In the genomic region with DNA sequence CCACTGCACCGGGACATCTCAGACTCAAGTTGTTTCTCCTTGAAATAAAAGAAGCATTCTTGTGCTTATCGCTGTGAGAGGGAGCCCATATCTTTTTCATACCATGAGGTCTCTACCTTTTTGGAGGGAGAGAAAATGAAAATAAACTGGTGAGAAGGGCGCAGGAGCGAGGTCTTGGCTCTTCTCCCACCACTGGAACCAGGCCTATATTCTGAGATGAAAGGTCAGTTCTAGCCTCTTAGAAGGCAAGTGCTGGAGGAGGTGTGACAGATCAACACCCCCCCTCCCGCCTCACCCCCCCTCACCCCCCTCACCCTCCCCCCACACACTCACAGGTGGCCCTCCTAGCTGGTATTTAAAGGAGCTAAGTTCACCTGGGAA, we compare ENCODE assay signal across 10 mouse cellular contexts.
DNase-seq lines count a peak whose midpoint lies in the region; ATAC-seq and TF ChIP-seq lines count a peak whose summit lies in the region.
"Had no signal": no experiment of that assay in that cellular context is flagged by ENCODE, and none has a peak within 500 bp of the region (broad histone marks: within the 10 kb centered on the region; RNA-seq: fewer than 3 reads in every experiment).

No protein-coding gene starts in this region.

- no peak for DNase-seq in heart, adult 11 months
- peak; percentile 54 for DNase-seq in liver, adult 2 months (ENCODE audit: extremely low read depth, low read depth, low spot score)
- DNase-seq in liver, postnatal 0 days = no peak
- DNase-seq in frontal cortex, postnatal 10 days (ENCODE audit: low spot score in 2 of 2) = no peak
- no peak for DNase-seq in layer of hippocampus, adult 18-20 months (ENCODE audit: low spot score in 2 of 2)
- DNase-seq: embryo, embryonic 11 days had no signal

- ATAC-seq in heart, embryonic 13.5 days (ENCODE audit: extremely low read depth, insufficient number of reproducible peaks, low FRiP score, low TSS enrichment) = no peak
- no peak for ATAC-seq in liver, postnatal 0 days
- ATAC-seq in embryonic facial prominence, embryonic 13.5 days (ENCODE audit: insufficient number of reproducible peaks, insufficient read depth, low FRiP score, low TSS enrichment, low read depth) = no peak
- no peak for ATAC-seq in intestine, embryonic 15.5 days
- ATAC-seq: liver, embryonic 12.5 days had no signal

- peaks cover 69% of the 10 kb centered on the region for H3K4me1 ChIP-seq in heart, embryonic 13.5 days
- H3K4me1 ChIP-seq in liver, adult 2 months (ENCODE audit: control insufficient read depth, insufficient read depth, low read length) = peaks cover 26% of the 10 kb centered on the region
- H3K4me1 ChIP-seq in liver, postnatal 0 days (ENCODE audit: insufficient read depth) = peaks cover 9% of the 10 kb centered on the region
- peaks cover 52% of the 10 kb centered on the region for H3K4me1 ChIP-seq in embryonic facial prominence, embryonic 13.5 days
- H3K4me1 ChIP-seq in intestine, embryonic 15.5 days (replicated peaks) = peaks cover 32% of the 10 kb centered on the region; the same call in 1 of the 2 replicates

- H3K27ac ChIP-seq in heart, embryonic 13.5 days (replicated peaks) = peak overlapping the region; percentile 32
- H3K27ac ChIP-seq in liver, adult 2 months (replicated peaks; ENCODE audit: insufficient read depth, low read depth, low read length) = no peak overlapping the region
- H3K27ac ChIP-seq in liver, postnatal 0 days (ENCODE audit: low read depth) = no peak overlapping the region
- H3K27ac ChIP-seq in embryonic facial prominence, embryonic 13.5 days = peak overlapping the region; percentile 64; the same call in 1 of the 2 replicates
- H3K27ac ChIP-seq in intestine, embryonic 15.5 days = 0 out of 2 replicates have a peak overlapping the region, but pooled peaks have one; percentile 54
- H3K27ac ChIP-seq: liver, embryonic 12.5 days had no signal

- H3K4me2 ChIP-seq in heart, embryonic 13.5 days = peak overlapping the region; percentile 40
- no peak overlapping the region for H3K4me2 ChIP-seq in liver, postnatal 0 days (ENCODE audit: low read depth, low read length)
- no peak overlapping the region for H3K4me2 ChIP-seq in embryonic facial prominence, embryonic 13.5 days
- H3K4me2 ChIP-seq in intestine, embryonic 15.5 days (replicated peaks) = no peak overlapping the region
- H3K4me2 ChIP-seq: liver, embryonic 12.5 days had no signal

- no peak for TF ChIP-seq POLR2A in liver, adult 2 months (IDR thresholded peaks at IDR 0.05; ENCODE audit: extremely low read depth, insufficient read depth, low read length)

- no peaks in the 10 kb centered on the region for H3K9me3 ChIP-seq in heart, embryonic 13.5 days
- no peaks in the 10 kb centered on the region for H3K9me3 ChIP-seq in liver, postnatal 0 days (ENCODE audit: low read length)
- no peaks in the 10 kb centered on the region for H3K9me3 ChIP-seq in embryonic facial prominence, embryonic 13.5 days
- no peaks in the 10 kb centered on the region for H3K9me3 ChIP-seq in intestine, embryonic 15.5 days
- H3K9me3 ChIP-seq: liver, embryonic 12.5 days had no signal

- no peaks in the 10 kb centered on the region for H3K36me3 ChIP-seq in heart, embryonic 13.5 days
- no peaks in the 10 kb centered on the region for H3K36me3 ChIP-seq in liver, adult 2 months (ENCODE audit: control insufficient read depth, insufficient read depth, low read length)
- H3K36me3 ChIP-seq in liver, postnatal 0 days (replicated peaks; ENCODE audit: insufficient read depth, low read length) = no peaks in the 10 kb centered on the region
- H3K36me3 ChIP-seq in embryonic facial prominence, embryonic 13.5 days = peaks cover 4% of the 10 kb centered on the region; the same call in 1 of the 2 replicates
- no peaks in the 10 kb centered on the region for H3K36me3 ChIP-seq in intestine, embryonic 15.5 days
- H3K36me3 ChIP-seq: liver, embryonic 12.5 days had no signal

- TF ChIP-seq CTCF in liver, adult 2 months (IDR thresholded peaks at IDR 0.05; ENCODE audit: low read depth, low read length) = no peak
- TF ChIP-seq CTCF in liver, postnatal 0 days (IDR thresholded peaks at IDR 0.05; ENCODE audit: low read depth) = no peak

- peak overlapping the region; percentile 50; the same call in 1 of the 2 replicates for H3K9ac ChIP-seq in heart, embryonic 13.5 days
- no peak overlapping the region for H3K9ac ChIP-seq in liver, adult 2 months (ENCODE audit: low read depth, low read length)
- no peak overlapping the region for H3K9ac ChIP-seq in liver, postnatal 0 days (replicated peaks)
- no peak overlapping the region for H3K9ac ChIP-seq in embryonic facial prominence, embryonic 13.5 days
- H3K9ac ChIP-seq in intestine, embryonic 15.5 days = no peak overlapping the region
- H3K9ac ChIP-seq: liver, embryonic 12.5 days had no signal

- no peak for TF ChIP-seq EP300 in liver, postnatal 0 days (IDR thresholded peaks at IDR 0.05; ENCODE audit: low read depth)

- H3K27me3 ChIP-seq in heart, embryonic 13.5 days (replicated peaks) = no peaks in the 10 kb centered on the region
- no peaks in the 10 kb centered on the region for H3K27me3 ChIP-seq in liver, adult 2 months (ENCODE audit: control insufficient read depth, insufficient read depth, low read length)
- H3K27me3 ChIP-seq in liver, postnatal 0 days (ENCODE audit: insufficient read depth, low read length) = no peaks in the 10 kb centered on the region
- no peaks in the 10 kb centered on the region for H3K27me3 ChIP-seq in embryonic facial prominence, embryonic 13.5 days
- no peaks in the 10 kb centered on the region for H3K27me3 ChIP-seq in intestine, embryonic 15.5 days (replicated peaks)
- H3K27me3 ChIP-seq: liver, embryonic 12.5 days had no signal

- 39% methylated on average over 5 of the region's 5 CpGs for WGBS in heart, embryonic 13.5 days
- WGBS in liver, adult 2 months = 46% methylated on average over 5 of the region's 5 CpGs
- 73% methylated on average over 5 of the region's 5 CpGs for WGBS in liver, postnatal 0 days (ENCODE audit: insufficient replicate concordance)
- WGBS in embryonic facial prominence, embryonic 13.5 days = 62% methylated on average over 5 of the region's 5 CpGs
- 67% methylated on average over 5 of the region's 5 CpGs for WGBS in intestine, embryonic 15.5 days

- 0 out of 2 replicates have a peak overlapping the region, but pooled peaks have one; percentile 13 for H3K4me3 ChIP-seq in heart, embryonic 13.5 days
- no peak overlapping the region for H3K4me3 ChIP-seq in liver, adult 2 months (ENCODE audit: insufficient read depth, low read depth, low read length)
- no peak overlapping the region for H3K4me3 ChIP-seq in liver, postnatal 0 days (ENCODE audit: low read depth, low read length)
- no peak overlapping the region for H3K4me3 ChIP-seq in embryonic facial prominence, embryonic 13.5 days
- no peak overlapping the region for H3K4me3 ChIP-seq in intestine, embryonic 15.5 days (replicated peaks)
- H3K4me3 ChIP-seq: liver, embryonic 12.5 days had no signal

- H3K79me2 ChIP-seq in liver, adult 2 months (ENCODE audit: control insufficient read depth, insufficient read depth, low read length) = peaks cover 67% of the 10 kb centered on the region; the same call in 1 of the 2 replicates

Comparison
In these comparisons a context has a peak if more than half of its experiments do, and no peak if none do; other contexts are left out.
1. H3K27ac ChIP-seq: peak in heart, embryonic 13.5 days (single experiment), embryonic facial prominence, embryonic 13.5 days (single experiment) and intestine, embryonic 15.5 days (single experiment); none in liver, adult 2 months (single experiment) and liver, postnatal 0 days (single experiment).